Comparison of ENCODE assay signal across 9 mouse cellular contexts in the genomic region with DNA sequence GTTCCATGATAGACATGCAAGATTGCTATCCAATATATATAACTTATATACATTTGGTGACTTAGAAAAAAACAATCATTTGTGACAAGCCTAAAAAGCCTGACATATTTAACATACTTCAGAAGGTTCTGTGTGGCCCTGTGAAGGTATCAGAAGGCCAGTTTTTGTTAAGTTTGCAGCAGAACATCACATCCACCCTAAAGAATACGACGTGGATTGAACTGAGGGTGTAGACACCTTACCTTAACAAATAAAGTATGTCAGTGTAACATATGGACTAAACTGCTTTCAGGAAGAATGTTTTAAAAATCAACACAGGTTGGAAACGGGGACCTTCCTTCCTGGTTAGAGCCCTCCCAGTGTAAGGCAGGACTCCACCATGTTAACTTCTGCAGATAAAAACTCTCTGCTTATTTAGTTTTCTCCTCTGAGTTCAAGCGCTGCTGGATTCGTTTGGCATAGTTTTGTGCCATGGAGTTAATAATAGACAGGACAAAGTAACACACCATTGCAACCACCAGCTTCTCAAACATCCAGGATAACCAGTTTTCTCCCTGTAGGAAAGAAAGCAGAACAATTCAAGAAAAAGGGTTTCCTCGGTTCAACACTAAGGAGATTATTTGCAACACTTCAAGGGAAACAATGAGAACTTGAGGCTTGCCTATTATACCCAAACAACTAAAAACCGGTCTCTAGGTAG. TPM values are rescaled to one million over a fixed set of nuclear protein-coding genes. Genes with fewer than 3 reads are reported as not detected.
A peak's percentile ranks its signal among the peaks of the same experiment; 100 is the strongest.
DNase-seq lines count a peak whose midpoint lies in the region; ATAC-seq and TF ChIP-seq lines count a peak whose summit lies in the region.
"Had no signal": no experiment of that assay in that cellular context is flagged by ENCODE, and none has a peak within 500 bp of the region (broad histone marks: within the 10 kb centered on the region; RNA-seq: fewer than 3 reads in every experiment).

No protein-coding gene starts in this region.

- H3K27ac ChIP-seq in heart, adult 2 months, result peak overlapping the region; percentile 87
- H3K27ac ChIP-seq in liver, adult 2 months (replicated peaks; ENCODE audit: insufficient read depth, low read depth, low read length), result peak overlapping the region; percentile 98
- H3K27ac ChIP-seq in embryonic facial prominence, embryonic 12.5 days, result no peak overlapping the region

- no peak for DNase-seq in heart, adult 2 months
- no peak for DNase-seq in heart, postnatal 36 days
- peak; percentile 83 for DNase-seq in liver, adult 2 months (ENCODE audit: extremely low read depth, low read depth, low spot score)
- DNase-seq in liver, result no peak
- no peak for DNase-seq in right cerebral cortex, postnatal 36 days (ENCODE audit: low spot score in 2 of 2)
- no peak for DNase-seq in cerebellum, postnatal 25 days
- DNase-seq: gastrocnemius, postnatal 36 days had no signal

- no peaks in the 10 kb centered on the region for H3K79me2 ChIP-seq in heart, adult 2 months (replicated peaks; ENCODE audit: control insufficient read depth, insufficient read depth, low read length)
- no peaks in the 10 kb centered on the region; the same call in 1 of the 2 replicates for H3K79me2 ChIP-seq in liver, adult 2 months (ENCODE audit: control insufficient read depth, insufficient read depth, low read length)
- H3K79me2 ChIP-seq in myocyte (ENCODE audit: control insufficient read depth, insufficient read depth), result peaks cover 64% of the 10 kb centered on the region

- ATAC-seq in embryonic facial prominence, embryonic 12.5 days (ENCODE audit: insufficient number of reproducible peaks, insufficient read depth, low FRiP score, low TSS enrichment), result no peak

- WGBS in heart, adult 2 months, result 24% methylated on average over 7 of the region's 7 CpGs
- 8% methylated on average over 7 of the region's 7 CpGs for WGBS in liver, adult 2 months
- 72% methylated on average over 7 of the region's 7 CpGs for WGBS in embryonic facial prominence, embryonic 12.5 days

- intact Hi-C loops in heart, adult 2 months (cut with DNase I), result no loop called here
- intact Hi-C loops in heart, postnatal 36 days (cut with DNase I), result no loop called here

- H3K4me3 ChIP-seq in heart, adult 2 months, result no peak overlapping the region; the same call in 1 of the 2 replicates
- peak overlapping the region; percentile 95 for H3K4me3 ChIP-seq in liver, adult 2 months (ENCODE audit: insufficient read depth, low read depth, low read length)
- peak overlapping the region; percentile 8; the same call in 1 of the 2 replicates for H3K4me3 ChIP-seq in embryonic facial prominence, embryonic 12.5 days
- H3K4me3 ChIP-seq in myocyte, result peak overlapping the region; percentile 93

- H3K27me3 ChIP-seq in heart, adult 2 months (ENCODE audit: control insufficient read depth, insufficient read depth, low read length), result no peaks in the 10 kb centered on the region
- H3K27me3 ChIP-seq in liver, adult 2 months (ENCODE audit: control insufficient read depth, insufficient read depth, low read length), result no peaks in the 10 kb centered on the region
- H3K27me3 ChIP-seq in embryonic facial prominence, embryonic 12.5 days, result no peaks in the 10 kb centered on the region
- no peaks in the 10 kb centered on the region for H3K27me3 ChIP-seq in myocyte (ENCODE audit: control insufficient read depth, insufficient read depth, insufficient read length)

- H3K4me2 ChIP-seq in embryonic facial prominence, embryonic 12.5 days (replicated peaks), result peak overlapping the region; percentile 24; the same call in 1 of the 2 replicates
- H3K4me2 ChIP-seq in myocyte (ENCODE audit: low read depth), result peak overlapping the region; percentile 92

- no peak for TF ChIP-seq POLR2A in heart, adult 2 months (IDR thresholded peaks at IDR 0.05; ENCODE audit: insufficient read depth, low read depth, low read length)
- TF ChIP-seq POLR2A in liver, adult 2 months (IDR thresholded peaks at IDR 0.05; ENCODE audit: extremely low read depth, insufficient read depth, low read length), result 0 out of 2 replicates have a peak, but pooled peaks have one; percentile 22
- TF ChIP-seq POLR2A in myocyte (IDR thresholded peaks at IDR 0.05; ENCODE audit: insufficient read length, low read depth), result peak; percentile 16

- no peak for TF ChIP-seq EP300 in heart, adult 2 months (IDR thresholded peaks at IDR 0.05; ENCODE audit: insufficient read depth, low read depth, low read length)

- no peak for TF ChIP-seq CTCF in heart, adult 2 months (IDR thresholded peaks at IDR 0.05)
- no peak for TF ChIP-seq CTCF in liver, adult 2 months (IDR thresholded peaks at IDR 0.05; ENCODE audit: low read depth, low read length)

- H3ac ChIP-seq in myocyte (ENCODE audit: control insufficient read depth, insufficient read length), result peak overlapping the region; percentile 73

- peak overlapping the region; percentile 56 for H3K9ac ChIP-seq in heart, adult 2 months (ENCODE audit: low read depth, low read length)
- peak overlapping the region; percentile 87 for H3K9ac ChIP-seq in liver, adult 2 months (ENCODE audit: low read depth, low read length)
- no peak overlapping the region for H3K9ac ChIP-seq in embryonic facial prominence, embryonic 12.5 days

- H3K4me1 ChIP-seq in heart, adult 2 months (ENCODE audit: control insufficient read depth, insufficient read depth, low read length), result peaks cover 14% of the 10 kb centered on the region
- peaks cover 17% of the 10 kb centered on the region for H3K4me1 ChIP-seq in liver, adult 2 months (ENCODE audit: control insufficient read depth, insufficient read depth, low read length)
- H3K4me1 ChIP-seq in embryonic facial prominence, embryonic 12.5 days, result peaks cover 24% of the 10 kb centered on the region

- H3K36me3 ChIP-seq in heart, adult 2 months (ENCODE audit: control insufficient read depth, insufficient read depth, low read length), result peaks cover 8% of the 10 kb centered on the region
- H3K36me3 ChIP-seq in liver, adult 2 months (ENCODE audit: control insufficient read depth, insufficient read depth, low read length), result peaks cover 12% of the 10 kb centered on the region
- H3K36me3 ChIP-seq in embryonic facial prominence, embryonic 12.5 days, result no peaks in the 10 kb centered on the region
- peaks cover 35% of the 10 kb centered on the region for H3K36me3 ChIP-seq in myocyte (ENCODE audit: control insufficient read depth, insufficient read depth)

- no peaks in the 10 kb centered on the region for H3K9me3 ChIP-seq in embryonic facial prominence, embryonic 12.5 days

TF ChIP-seq in myocyte, 11 proteins besides CTCF, POLR2A, EP300 and RAD21:
- TF ChIP-seq POLR2AphosphoS2 (IDR thresholded peaks at IDR 0.05; ENCODE audit: insufficient read length, low read depth) (no peak), TCF12 (IDR thresholded peaks at IDR 0.05; ENCODE audit: insufficient read depth, poor library complexity, severe bottlenecking) (no peak), CEBPB (IDR thresholded peaks at IDR 0.05; ENCODE audit: insufficient read depth, poor library complexity, severe bottlenecking) (no peak), TCF3 (IDR thresholded peaks at IDR 0.05; ENCODE audit: insufficient read length, low read depth) (no peak), USF1 (IDR thresholded peaks at IDR 0.05; ENCODE audit: low read depth) (no peak)

RNA-seq across cellular contexts. Expression of gene Tubd1, which starts 40.3 kb away (rescaled TPM):
- total RNA-seq in heart, adult 2 months (2021), result 1 to 10 TPM; 5.7 to 6.2 TPM
- 4.7 and 8.3 TPM in 2 replicates for polyA plus RNA-seq in heart, adult 2 months (2012; rRNA removed)
- 1 to 10 TPM; 6.2 to 6.7 TPM for total RNA-seq in heart, postnatal 36 days (2021)
- total RNA-seq in liver, adult 2 months (2014; rRNA removed), result 2.6 and 4.3 TPM in 2 replicates
- 1.7 and 2.0 TPM in 2 replicates for polyA plus RNA-seq in liver, adult 2 months (2012; rRNA removed)
- polyA plus RNA-seq in embryonic facial prominence, embryonic 12.5 days (2016; fragmentation: Nextera tagmentation; extraction: Ambion mirVana), result 11.2 and 14.0 TPM in 2 replicates
- polyA plus RNA-seq in myocyte (2012; fragmentation: generic; extraction: Trizol), result 6.6 TPM

RNA-seq across cellular contexts. Expression of gene Rps6kb1, which starts 40.4 kb away (rescaled TPM):
- 10 to 100 TPM; 18.3 to 22.4 TPM for total RNA-seq in heart, adult 2 months (2021)
- polyA plus RNA-seq in heart, adult 2 months (2012; rRNA removed), result 6.4 and 8.1 TPM in 2 replicates
- 10 to 100 TPM; 19.3 to 23.2 TPM for total RNA-seq in heart, postnatal 36 days (2021)
- total RNA-seq in liver, adult 2 months (2014; rRNA removed), result 14.4 TPM in 2 replicates
- 6.2 and 6.3 TPM in 2 replicates for polyA plus RNA-seq in liver, adult 2 months (2012; rRNA removed)
- polyA plus RNA-seq in embryonic facial prominence, embryonic 12.5 days (2016; fragmentation: Nextera tagmentation; extraction: Ambion mirVana), result 72.7 and 74.9 TPM in 2 replicates
- 13.0 TPM for polyA plus RNA-seq in myocyte (2012; fragmentation: generic; extraction: Trizol)
